Mouse (Mus musculus) olfactory bulb, adult 2 months (tissue): Measurements from ENCODE around the gene Gm6583. TPM values are rescaled to one million over a fixed set of nuclear protein-coding genes. Genes with fewer than 3 reads are reported as not detected.
"Not testable (repeated sequence)": the region's sequence is repeated elsewhere in the genome, so short reads cannot be mapped to it uniquely, and the experiment has no call there.

Experiments used
- H3K27ac ChIP-seq: fragments of 200-500 bp; 2 replicates; pipeline ENCODE4 v1.5.1; 2012; ENCODE audit warnings: low read depth, low read length; ENCODE audit not compliant: insufficient read depth
- H3K4me1 ChIP-seq: fragments of 200-500 bp; 2 replicates; pipeline ENCODE4 v1.6.1; 2012; ENCODE audit warnings: low read length; ENCODE audit not compliant: control insufficient read depth, insufficient read depth
- H3K4me3 ChIP-seq: fragments of 200-500 bp; 2 replicates; pipeline ENCODE4 v1.5.1; 2012; ENCODE audit warnings: mild to moderate bottlenecking, low read depth, low read length, moderate library complexity; ENCODE audit not compliant: insufficient read depth
- CTCF ChIP-seq: fragments of 200-500 bp; IDR thresholded peaks from 2 replicates; pipeline ENCODE4 v1.5.1; 2012; ENCODE audit warnings: low read depth, mild to moderate bottlenecking, low read length, moderate library complexity; ENCODE audit not compliant: insufficient read depth
- POLR2A ChIP-seq: fragments of 200-500 bp; IDR thresholded peaks from 2 replicates; pipeline ENCODE4 v1.6.1; 2012; ENCODE audit warnings: mild to moderate bottlenecking, low read depth, low read length, moderate library complexity; ENCODE audit not compliant: insufficient read depth
- WGBS: fragments of 180-500 bp; shearing (Covaris S2); methylation state at CpG from one replicate; pipeline ENCODE4 v1.1.7; 2018; 5-methylcytosine and 5-hydroxymethylcytosine counted together
- polyA plus RNA-seq: library from polyadenylated mRNA; stranded (reverse); fragments of >200 nt; gene quantifications from 2 replicates; pipeline ENCODE4 v1.2.4, GENCODE M21; 2012; ENCODE audit warnings: low replicate concordance; ENCODE audit not compliant: missing spikeins, insufficient read depth, insufficient read length

Gene Gm6583
- polyA plus RNA-seq, 1 experiment: not detected

DNA sequence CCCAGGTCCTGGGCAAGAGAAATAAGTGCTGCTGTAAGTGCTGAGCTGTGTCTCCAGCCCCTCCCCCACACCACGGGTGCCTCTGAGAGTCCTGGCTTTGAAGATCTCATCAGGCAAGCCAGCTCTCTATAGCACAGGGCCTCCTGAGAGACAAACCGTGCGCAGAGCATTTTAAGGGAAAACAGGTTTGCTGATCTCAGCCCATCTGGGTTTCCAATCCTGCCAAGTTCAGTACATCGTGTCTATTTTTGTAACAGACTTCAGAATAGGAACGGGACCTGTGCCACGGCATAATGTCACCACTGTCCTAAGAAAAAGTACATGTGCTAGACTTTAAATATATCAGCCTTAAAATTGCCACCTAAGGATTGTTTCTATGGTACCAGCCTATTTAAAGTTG is 34.9 kb downstream of the Gm6583 start:
- Histone ChIP-seq H3K27ac (0 out of 2 replicates have a peak overlapping the region, but pooled peaks have one; percentile 38), H3K4me3 (no peak overlapping the region), H3K4me1 (peaks cover 27% of the 10 kb centered on the region)
- TF ChIP-seq CTCF (no peak), POLR2A (no peak)
- 36% methylated on average over 6 of the region's 6 CpGs for WGBS

DNA sequence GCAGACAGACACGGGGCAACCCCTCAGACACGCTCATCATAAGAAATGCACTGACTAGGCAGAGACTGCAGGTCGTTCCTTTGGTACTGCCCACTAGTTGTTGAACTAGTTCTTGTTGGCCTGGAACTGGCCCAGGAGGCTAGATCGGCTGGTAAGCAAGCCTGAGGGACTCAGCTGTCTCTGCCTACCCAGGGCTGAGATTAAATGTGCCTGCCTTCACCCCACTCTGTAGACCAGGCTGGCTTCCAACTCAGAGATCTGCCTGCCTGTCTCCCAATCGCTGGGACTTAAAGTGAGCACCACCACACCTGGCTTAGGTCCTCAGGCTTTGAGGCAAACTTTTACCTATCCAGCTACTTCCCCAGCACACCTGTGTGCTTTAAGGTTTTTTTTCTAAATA is 35.5 kb downstream of the Gm6583 start:
- TF ChIP-seq CTCF (no peak), POLR2A (no peak)
- Histone ChIP-seq H3K27ac (no peak overlapping the region), H3K4me1 (peaks cover 23% of the 10 kb centered on the region), H3K4me3 (no peak overlapping the region)
- WGBS: 72% methylated on average over 5 of the region's 5 CpGs

DNA sequence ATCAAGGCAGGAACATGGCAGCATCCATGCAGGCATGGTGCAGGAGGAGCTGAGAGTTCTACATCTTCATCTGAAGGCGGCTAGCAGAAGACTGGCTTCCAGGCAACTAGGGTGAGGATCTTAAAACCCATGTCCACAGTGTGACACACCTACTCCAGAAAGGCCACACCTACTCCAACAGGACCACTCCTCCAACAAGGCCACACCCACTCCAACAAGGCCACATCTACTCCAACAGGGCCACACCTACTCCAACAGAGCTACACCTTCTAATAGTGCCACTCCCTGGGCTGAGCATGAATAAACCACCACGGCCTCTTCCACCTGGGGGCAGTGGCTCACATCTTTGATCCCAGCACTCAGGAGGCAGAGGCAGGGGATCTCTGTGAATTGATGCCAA is 36.5 kb downstream of the Gm6583 start:
- 73% methylated on average over 2 of the region's 2 CpGs for WGBS
- not testable (repeated sequence) for H3K4me3 ChIP-seq, H3K27ac ChIP-seq
- peaks cover 20% of the 10 kb centered on the region for H3K4me1 ChIP-seq

DNA sequence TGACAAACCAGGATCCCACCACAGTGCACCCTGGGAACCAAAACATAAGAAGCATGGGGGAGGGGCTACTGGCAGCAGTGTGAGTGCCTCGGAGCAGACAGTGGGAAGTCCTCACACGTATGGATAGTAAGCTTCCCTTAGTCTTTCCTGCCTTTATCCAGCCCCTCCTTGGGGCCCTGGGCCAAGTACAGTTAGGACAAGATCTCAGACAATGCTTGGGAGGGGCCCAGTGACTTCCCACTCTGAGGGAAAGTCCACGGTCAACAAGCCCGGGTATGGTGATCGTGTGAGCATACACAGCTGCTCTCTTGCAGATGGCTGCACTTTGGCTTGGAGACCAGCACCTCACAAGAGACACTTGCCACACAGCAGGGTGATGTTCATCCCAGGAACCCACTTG is 38.5 kb downstream of the Gm6583 start:
- Histone ChIP-seq H3K27ac (no peak overlapping the region), H3K4me1 (peaks cover 24% of the 10 kb centered on the region), H3K4me3 (no peak overlapping the region)
- no peak for TF ChIP-seq POLR2A
- no peak for TF ChIP-seq CTCF
- 53% methylated on average over 5 of the region's 5 CpGs for WGBS

DNA sequence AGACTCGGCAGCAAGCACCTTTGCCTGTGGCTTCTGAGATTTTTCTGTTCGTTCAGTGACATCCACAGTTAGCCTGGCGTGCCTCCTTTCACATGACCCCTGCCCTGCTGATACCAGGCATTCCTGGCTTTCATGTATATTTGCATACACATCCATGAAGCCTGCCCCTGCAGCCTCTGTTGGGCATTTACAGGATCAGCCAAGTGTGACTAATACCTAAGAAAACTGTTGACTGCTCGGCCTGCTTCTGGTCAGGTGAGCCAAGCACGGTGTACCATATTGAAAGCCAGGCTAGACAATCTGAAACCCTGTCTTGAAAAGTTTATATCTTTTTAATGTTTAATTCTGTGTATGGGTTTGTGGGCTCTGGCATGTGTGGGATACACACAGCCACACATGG is 39.4 kb downstream of the Gm6583 start:
- no peak overlapping the region for H3K27ac ChIP-seq
- H3K4me3 ChIP-seq: no peak overlapping the region
- no peak for TF ChIP-seq POLR2A
- no peak for TF ChIP-seq CTCF
- H3K4me1 ChIP-seq: peaks cover 21% of the 10 kb centered on the region
- 76% methylated on average over 5 of the region's 5 CpGs for WGBS

DNA sequence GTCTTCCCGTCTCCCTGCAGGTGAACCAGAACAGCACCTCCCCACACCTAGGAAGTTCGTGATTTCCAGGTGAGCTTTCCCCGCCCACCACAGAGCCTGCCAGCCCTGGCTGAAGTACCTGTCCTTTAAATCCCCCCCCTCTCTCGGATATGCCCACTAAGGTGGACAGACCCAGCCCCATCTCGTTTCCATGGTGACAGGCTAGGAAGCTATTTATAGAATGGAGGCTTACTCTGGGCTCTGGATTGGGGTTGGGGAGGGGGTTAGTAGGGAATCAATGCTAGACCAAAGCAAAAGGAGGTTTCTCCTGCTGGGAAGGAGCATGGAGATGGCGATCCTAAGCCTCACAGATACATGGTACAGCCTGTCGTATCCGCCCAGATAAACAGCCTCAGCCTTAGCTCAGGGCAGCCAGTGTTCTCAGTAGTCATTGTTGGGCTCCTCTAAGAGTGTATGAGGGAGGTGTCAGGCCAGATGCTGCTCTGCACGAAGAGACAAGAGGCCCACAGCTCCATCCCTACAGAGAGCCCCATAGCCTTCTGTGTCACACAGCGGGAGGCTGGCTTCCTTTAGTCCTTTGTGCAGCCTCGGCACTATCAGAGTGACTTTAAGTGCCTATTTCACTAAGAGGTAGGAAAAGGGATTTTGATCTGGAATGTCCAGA is 42.5 kb downstream of the Gm6583 start:
- Histone ChIP-seq H3K27ac (no peak overlapping the region), H3K4me3 (no peak overlapping the region), H3K4me1 (0 out of 2 replicates have a peak, but pooled peaks cover 4% of the 10 kb centered on the region)
- WGBS: 64% methylated on average over 11 of the region's 11 CpGs
- no peak for TF ChIP-seq CTCF
- TF ChIP-seq POLR2A: no peak

DNA sequence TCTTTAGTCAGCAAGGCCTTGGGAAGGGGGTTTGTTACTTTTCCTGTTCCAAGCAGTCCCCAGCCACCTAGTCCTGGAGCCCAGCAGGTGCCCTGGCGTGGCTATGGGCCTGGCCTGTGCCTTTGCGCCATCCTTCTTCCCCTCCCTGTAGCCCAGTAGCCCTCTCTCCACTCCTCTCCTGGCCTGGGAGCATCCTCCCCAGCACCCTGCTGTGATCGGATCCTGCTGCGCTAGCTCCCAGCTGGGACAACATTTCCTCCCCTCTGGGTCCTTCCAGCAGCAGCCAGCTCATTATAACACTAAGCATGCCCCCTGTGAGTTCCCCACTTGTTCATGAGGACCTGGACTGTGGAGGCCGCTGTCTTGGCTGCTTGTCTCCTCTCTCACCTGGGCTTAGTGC is 50.0 kb downstream of the Gm6583 start:
- TF ChIP-seq CTCF (no peak), POLR2A (no peak)
- Histone ChIP-seq H3K27ac (no peak overlapping the region), H3K4me3 (no peak overlapping the region), H3K4me1 (peaks cover 6% of the 10 kb centered on the region; the same call in 1 of the 2 replicates)
- WGBS: 59% methylated on average over 5 of the region's 5 CpGs

Other genes with a start within 250 kb of the Gm6583 start
- gene Cryba4, start 103.5 kb downstream of the Gm6583 start, polyA plus RNA-seq: not detected in 2 replicates
- not detected in 2 replicates for gene Crybb1, start 100.2 kb downstream of the Gm6583 start, polyA plus RNA-seq
- gene Tpst2, start 79.3 kb downstream of the Gm6583 start, polyA plus RNA-seq: not detected in 2 replicates
- gene Tfip11, start 29.7 kb downstream of the Gm6583 start, polyA plus RNA-seq: not detected in 2 replicates
- gene Srrd, start 13.0 kb downstream of the Gm6583 start, polyA plus RNA-seq: not detected in 2 replicates
- gene Hps4, start 12.9 kb downstream of the Gm6583 start, polyA plus RNA-seq: not detected in 2 replicates
- gene Asphd2, start 38.8 kb upstream of the Gm6583 start, polyA plus RNA-seq: not detected in 2 replicates
- gene Gm6588, start 93.4 kb upstream of the Gm6583 start, polyA plus RNA-seq: not detected in 2 replicates
- 99.7 TPM in 1 of 2 replicates, not detected in the other for gene Sez6l, start 221.2 kb upstream of the Gm6583 start, polyA plus RNA-seq